Mouse (Mus musculus): ENCODE measurements around the gene Prpf4. TPM values are rescaled to one million over a fixed set of nuclear protein-coding genes. Genes with fewer than 3 reads are reported as not detected.

Prpf4 gene
- total RNA-seq, 2 experiments from 2014 or later = 13.2 to 13.3 TPM

DNA sequence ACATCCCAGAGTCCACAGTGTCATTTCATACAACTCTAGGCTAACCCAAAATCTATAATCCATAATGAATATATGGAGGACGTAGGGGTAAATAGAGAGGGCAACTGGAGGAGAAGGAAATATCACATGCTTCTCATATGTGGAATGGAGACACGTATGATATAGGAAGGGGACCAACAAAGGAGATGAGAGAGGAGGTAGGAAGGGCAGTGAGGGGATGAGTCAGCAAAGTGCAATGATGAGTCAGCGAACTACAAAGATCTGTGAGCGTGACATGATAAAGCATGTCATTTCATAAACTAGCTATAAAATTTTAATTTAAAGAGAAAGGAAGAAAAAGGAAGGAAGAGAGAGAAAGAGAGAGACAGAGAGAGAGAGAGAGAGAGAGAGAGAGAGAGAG lies 22.9 kb downstream of the Prpf4 start:
- Histone ChIP-seq H3K27ac (no peak overlapping the region), H3K4me3 (no peak overlapping the region)
- no peak for TF ChIP-seq CTCF (conservative IDR thresholded peaks at IDR 0.05)
- no peak for DNase-seq (ENCODE audit: low spot score in 2 of 2)

DNA sequence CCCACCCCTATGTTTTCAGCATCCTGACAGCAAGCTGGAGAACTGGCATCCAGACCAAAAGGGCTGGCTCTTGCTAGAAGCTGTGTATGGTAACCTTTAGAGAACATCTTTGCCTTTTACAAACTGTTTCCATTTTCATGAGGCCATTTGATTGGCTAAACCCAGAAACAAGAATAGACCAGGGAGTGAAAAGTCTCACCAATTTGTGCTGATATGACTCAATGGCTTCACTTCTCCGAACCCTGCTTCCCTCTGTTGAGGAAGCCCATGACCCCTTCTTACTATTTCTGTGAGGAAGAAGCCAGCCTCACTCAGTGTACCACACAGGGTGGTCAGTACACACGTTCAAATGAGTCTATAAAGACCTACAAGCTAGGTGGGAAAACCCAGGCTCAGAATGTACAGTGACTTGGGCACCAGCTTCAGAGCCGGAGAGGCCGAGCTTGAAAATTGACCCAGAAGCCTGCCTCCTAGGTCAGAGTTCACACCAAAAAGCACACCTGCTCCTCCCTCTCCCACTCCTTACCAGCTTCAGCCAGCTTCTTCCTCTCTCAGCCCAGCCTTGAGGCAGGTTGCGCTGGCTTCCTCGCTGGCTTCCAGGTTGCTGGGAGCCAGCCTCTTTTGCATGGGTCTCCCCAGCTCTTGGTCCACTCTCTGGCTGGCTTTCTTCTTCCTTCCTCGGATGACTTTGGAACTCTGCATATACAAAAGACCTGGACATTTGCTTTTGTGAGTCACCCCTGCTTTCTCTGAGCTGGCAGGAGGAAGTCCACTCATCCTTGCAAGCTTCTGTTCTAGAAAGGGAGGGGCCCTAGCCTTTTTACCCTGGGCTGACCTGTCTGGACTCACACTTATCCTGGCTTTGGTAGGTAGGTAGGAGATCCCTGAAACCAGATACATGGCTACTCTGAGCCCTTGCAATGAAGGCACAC lies 25.6 kb downstream of the Prpf4 start:
- no peak for TF ChIP-seq CTCF (conservative IDR thresholded peaks at IDR 0.05)
- DNase-seq (ENCODE audit: low spot score in 2 of 2) = no peak
- Histone ChIP-seq H3K27ac (no peak overlapping the region), H3K4me3 (no peak overlapping the region)

DNA sequence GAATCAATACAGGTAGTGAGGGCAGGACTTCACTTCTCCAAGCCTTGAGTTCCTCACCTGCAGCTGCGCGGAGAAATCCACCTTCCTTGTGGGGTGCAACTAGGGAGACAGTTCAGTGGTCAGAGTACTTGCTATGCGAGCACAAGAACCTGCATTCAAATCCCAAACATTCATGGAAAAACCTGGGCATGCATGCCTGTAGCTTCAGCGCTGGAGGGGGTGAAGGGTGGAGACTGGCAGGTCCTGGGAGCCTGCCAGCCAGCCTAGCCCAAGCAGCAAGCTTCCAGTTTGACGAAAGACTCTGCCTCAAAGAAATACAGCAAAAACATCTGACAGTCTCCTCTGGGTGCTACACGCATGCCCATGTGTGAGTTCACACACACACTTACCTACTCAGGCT lies 26.5 kb downstream of the Prpf4 start, which contains the start of gene Rnf183:
TSS of gene Rnf183 (minus strand) at position 172 of the 400 bp plus-strand sequence.
- Histone ChIP-seq H3K4me3 (no peak within 1 kb of the TSS), H3K27ac (no peak within 1 kb of the TSS)
- TF ChIP-seq CTCF (conservative IDR thresholded peaks at IDR 0.05) = no peak
- DNase-seq (ENCODE audit: low spot score in 2 of 2) = no peak

DNA sequence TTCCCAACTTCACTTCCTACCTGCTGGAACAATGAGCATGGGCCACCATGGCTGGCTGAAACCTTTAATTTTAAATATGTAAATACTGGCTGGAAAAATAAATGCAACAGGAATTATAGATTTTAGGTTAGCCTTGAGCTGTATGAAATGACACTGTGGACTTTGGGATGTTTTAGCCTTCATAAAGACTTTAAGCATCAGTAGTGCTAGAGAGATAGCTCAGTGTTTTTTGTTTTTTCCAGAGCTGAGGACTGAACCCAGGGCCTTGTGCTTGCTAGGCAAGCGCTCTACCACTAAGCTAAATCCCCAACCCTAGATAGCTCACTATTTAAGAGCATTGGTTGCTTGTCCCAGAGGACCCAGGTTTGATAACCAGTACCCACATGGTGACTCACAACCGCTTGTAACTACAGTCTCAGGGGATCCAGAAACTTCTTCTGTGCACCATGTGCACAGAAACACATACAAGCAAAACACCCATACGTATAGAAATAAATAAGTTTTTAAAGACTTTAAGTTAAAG lies 28.7 kb downstream of the Prpf4 start:
- H3K27ac ChIP-seq = no peak overlapping the region
- TF ChIP-seq CTCF (conservative IDR thresholded peaks at IDR 0.05) = no peak
- H3K4me3 ChIP-seq = no peak overlapping the region
- DNase-seq (ENCODE audit: low spot score in 2 of 2) = no peak

GRCm38 (mm10) chr4:62437871-62438270 lies 29.3 kb downstream of the Prpf4 start:
- H3K27ac ChIP-seq = no peak overlapping the region
- DNase-seq (ENCODE audit: low spot score in 2 of 2) = no peak
- no peak for TF ChIP-seq CTCF (conservative IDR thresholded peaks at IDR 0.05)
- H3K4me3 ChIP-seq = no peak overlapping the region

- no peak for TF ChIP-seq CTCF (conservative IDR thresholded peaks at IDR 0.05)
- H3K4me3 ChIP-seq = no peak overlapping the region
- no peak overlapping the region for H3K27ac ChIP-seq
- no peak for DNase-seq (ENCODE audit: low spot score in 2 of 2)
Measured at GRCm38 (mm10) chr4:62439793-62440192, 31.2 kb downstream of the Prpf4 start.

- H3K4me3 ChIP-seq = no peak overlapping the region
- no peak for DNase-seq (ENCODE audit: low spot score in 2 of 2)
- H3K27ac ChIP-seq = no peak overlapping the region
- TF ChIP-seq CTCF (conservative IDR thresholded peaks at IDR 0.05) = no peak
Measured at GRCm38 (mm10) chr4:62440544-62440943, 31.9 kb downstream of the Prpf4 start.

DNA sequence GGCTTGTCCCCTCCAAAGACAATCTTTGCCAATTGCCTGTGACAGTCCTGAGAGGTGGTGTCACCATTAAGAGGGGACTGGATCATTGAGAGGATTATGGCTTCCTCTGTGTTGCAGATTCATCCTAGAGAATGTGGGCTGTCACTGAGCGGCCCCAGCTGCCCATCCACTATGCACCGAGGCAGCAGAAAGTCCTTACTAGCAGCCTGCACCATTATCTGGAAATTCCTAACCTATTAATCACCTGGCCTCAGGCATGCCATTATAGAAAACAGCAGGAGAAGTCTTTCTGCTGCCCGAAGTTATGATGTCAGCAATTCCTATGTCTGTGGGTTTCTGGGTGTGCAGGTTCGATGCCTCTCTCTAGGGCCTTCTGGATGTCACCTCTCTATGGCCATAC lies 32.4 kb downstream of the Prpf4 start:
- DNase-seq (ENCODE audit: low spot score in 2 of 2) = no peak
- no peak for TF ChIP-seq CTCF (conservative IDR thresholded peaks at IDR 0.05)
- no peak overlapping the region for H3K4me3 ChIP-seq
- no peak overlapping the region for H3K27ac ChIP-seq

GRCm38 (mm10) chr4:62454995-62455394 lies 46.4 kb downstream of the Prpf4 start:
- no peak overlapping the region for H3K27ac ChIP-seq
- peak; percentile 83 for TF ChIP-seq CTCF (conservative IDR thresholded peaks at IDR 0.05)
- DNase-seq (ENCODE audit: low spot score in 2 of 2) = peak in 1 of 2 experiments; percentile 40
- H3K4me3 ChIP-seq = no peak overlapping the region

DNA sequence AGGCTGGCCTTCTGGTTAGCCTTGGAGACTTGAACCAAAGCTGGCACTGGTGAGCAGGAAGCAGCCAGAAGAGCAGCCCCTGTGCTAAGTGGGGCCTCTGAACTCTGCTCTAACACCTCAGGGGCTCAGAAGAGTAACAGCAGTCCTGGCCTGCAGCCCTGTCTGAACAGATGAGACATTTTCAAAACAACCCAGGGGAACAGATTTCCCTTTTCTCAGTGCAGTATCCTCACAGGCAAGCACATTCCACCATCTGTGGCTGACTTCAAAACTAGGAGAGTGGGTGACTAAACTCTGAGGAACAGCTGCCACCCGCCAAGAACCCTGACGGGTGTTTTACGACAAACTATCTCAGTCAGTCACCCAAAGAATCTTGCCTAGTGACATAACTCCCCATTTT lies 50.5 kb downstream of the Prpf4 start:
- H3K4me3 ChIP-seq = no peak overlapping the region
- peak; percentile 63 to 80 for DNase-seq (ENCODE audit: low spot score in 2 of 2)
- H3K27ac ChIP-seq = peak overlapping the region; percentile 52; the same call in 1 of the 2 replicates
- TF ChIP-seq CTCF (conservative IDR thresholded peaks at IDR 0.05) = no peak

DNA sequence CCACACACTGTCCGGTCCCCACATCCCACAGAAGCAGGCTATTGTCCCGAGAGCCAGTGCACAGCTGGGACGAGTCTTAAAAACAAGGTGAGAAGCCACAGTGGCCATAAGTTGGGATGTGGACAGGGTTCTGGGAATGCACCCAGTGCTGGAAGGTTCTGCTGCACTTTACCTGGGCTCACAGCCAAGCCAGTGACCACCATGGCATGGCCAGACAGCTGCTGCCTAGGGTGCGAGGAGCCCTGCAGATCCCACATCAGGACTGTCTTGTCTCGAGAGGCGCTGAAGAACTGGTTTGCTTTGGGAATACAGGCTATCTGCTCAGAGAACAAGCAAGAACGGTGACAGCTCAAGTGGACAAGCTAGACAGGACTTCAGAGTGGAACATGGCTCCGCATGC lies 51.8 kb downstream of the Prpf4 start:
- TF ChIP-seq CTCF (conservative IDR thresholded peaks at IDR 0.05) = no peak
- no peak for DNase-seq (ENCODE audit: low spot score in 2 of 2)

DNA sequence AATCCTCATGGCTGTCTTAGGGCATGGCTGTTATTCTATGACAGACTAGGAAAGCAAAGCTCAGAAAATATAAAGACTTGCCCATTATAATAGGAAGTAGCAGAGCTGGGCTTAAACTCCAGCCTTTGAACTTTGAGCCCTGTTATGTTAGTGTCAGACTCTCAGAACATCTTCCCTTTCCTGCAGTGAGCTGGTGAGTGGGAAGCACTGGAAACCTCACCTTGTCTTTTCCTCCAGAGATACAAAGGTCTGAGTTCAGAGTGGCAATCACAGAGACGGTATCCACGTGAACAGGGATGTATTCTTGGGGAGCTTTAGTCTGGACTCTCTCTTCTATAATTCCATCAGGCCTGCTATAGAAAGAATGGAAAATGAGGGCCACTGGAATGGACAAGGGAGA lies 54.5 kb downstream of the Prpf4 start:
- no peak for DNase-seq (ENCODE audit: low spot score in 2 of 2)
- no peak overlapping the region for H3K27ac ChIP-seq
- TF ChIP-seq CTCF (conservative IDR thresholded peaks at IDR 0.05) = no peak
- H3K4me3 ChIP-seq = no peak overlapping the region

More for the DNA sequence above, 51.8 kb downstream of the Prpf4 start:
- no peak overlapping the region for H3K4me3 ChIP-seq
- H3K27ac ChIP-seq = no peak overlapping the region

GRCm38 (mm10) chr4:62468158-62468557 lies 59.6 kb downstream of the Prpf4 start:
- peak; percentile 63 for TF ChIP-seq CTCF (conservative IDR thresholded peaks at IDR 0.05)
- Histone ChIP-seq H3K27ac (no peak overlapping the region), H3K4me3 (no peak overlapping the region)
- no peak for DNase-seq (ENCODE audit: low spot score in 2 of 2)
